Mouse (Mus musculus) megakaryocyte, embryonic 14.5 days (primary cell): ENCODE measurements around the gene Il17re.

ENCODE experiments used
- FLI1 ChIP-seq: IDR thresholded peaks from 2 replicates; pipeline ENCODE4 v1.6.1; 2012; ENCODE audit warnings: low read length, inconsistent platforms, mixed read lengths
- GATA1 ChIP-seq: IDR thresholded peaks from 3 replicates; pipeline ENCODE4 v1.6.1; 2012; ENCODE audit warnings: mixed read lengths, low read length, inconsistent platforms, borderline replicate concordance

GRCm38 (mm10) chr6:113489410-113489809 lies 31.1 kb downstream of the Il17re start:
- no peak for TF ChIP-seq GATA1
- TF ChIP-seq FLI1: no peak
